Mouse (Mus musculus) brain, adult 2 months (tissue): ENCODE measurements at regions not wholly inside any gene's neighbourhood (a gene's known extent, or its start where the extent isn't known, plus 50 kb on each side); places are given as distances from the start of the nearest gene placed in this dataset.
A peak's percentile ranks its signal among the peaks of the same experiment; 100 is the strongest.

Source experiments
- DNase-seq: peaks from one replicate; pipeline ENCODE4 v3.0.0; 2011; ENCODE audit warnings: low read depth, low spot score

DNA sequence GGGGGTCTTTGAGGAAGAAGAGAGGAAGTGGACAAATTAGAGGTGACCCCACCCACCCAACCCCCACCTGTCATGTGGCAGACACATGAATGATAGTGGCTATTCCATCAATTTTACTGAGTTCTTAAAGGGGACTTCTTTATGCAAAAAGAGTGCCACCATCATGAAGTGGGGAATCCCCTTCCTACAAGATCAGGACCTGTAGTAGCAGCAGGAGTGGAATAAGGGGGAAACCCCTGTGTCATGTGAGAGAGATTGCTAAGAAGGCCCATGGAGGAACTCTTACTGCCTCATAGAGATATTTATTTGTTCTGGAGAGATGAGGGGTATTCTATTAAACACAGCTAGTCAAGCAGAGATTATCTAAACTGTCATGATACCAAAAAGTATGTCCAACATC is 393.4 kb upstream of the Atp11b start:
- DNase-seq, result no peak

DNA sequence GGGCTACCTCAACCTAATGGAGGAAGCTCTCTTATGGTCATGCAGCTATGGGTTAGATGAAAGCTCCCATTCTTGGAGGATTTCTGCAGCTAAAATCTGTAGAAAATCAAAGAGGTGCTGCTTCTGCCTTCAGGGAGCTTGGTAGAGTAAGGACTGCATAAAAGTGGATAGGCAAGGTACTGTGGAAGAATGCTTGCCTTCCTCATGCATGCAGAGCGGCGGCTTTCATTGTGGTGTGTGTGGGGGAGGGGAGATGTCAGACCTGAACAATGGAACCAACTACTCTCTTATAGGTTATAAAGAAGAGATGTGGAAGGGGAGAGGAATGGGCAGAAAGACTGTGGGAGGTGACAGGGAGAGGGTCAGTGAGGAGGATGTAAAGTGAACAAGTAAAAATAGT is 392.8 kb upstream of the Atp11b start:
- DNase-seq, result no peak

DNA sequence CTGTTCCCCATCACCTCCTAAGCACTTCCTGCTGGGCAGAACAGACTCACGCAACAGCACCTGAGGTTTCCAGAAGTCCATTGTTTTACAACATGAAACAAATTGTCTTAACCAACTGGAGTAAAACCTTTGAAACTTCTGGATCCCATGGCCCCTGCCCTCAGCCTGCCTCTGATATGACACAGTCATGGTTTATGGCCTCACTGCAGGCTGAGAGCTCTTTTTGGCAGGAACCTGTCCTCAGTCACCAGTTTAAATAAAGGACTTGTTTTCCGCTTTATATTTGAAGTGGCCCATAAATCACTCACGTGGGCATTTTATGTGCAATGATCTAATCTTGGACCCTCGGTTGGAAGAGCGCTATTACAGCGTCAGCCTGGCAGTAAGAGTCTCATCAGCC is 388.5 kb upstream of the Atp11b start:
- no peak for DNase-seq

DNA sequence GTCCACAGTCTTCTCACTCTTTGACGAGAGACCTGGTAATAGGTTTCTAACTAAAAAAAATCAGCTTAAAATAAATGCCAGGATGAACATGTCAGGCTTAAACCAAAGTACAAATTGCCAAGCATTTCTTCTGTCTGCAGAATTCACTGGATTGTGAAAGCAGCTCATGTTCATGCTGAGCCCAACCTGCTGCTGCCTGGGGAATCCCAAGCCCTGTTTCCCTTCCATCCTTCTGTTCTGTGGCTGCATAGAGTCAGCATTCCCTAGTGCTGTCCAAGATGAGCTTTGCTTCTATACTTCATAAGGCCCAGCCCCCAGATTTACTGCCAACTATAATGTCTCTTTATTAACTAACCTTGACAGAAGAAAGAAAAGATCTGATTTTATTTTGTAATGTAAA is 381.6 kb upstream of the Atp11b start:
- DNase-seq, result no peak

DNA sequence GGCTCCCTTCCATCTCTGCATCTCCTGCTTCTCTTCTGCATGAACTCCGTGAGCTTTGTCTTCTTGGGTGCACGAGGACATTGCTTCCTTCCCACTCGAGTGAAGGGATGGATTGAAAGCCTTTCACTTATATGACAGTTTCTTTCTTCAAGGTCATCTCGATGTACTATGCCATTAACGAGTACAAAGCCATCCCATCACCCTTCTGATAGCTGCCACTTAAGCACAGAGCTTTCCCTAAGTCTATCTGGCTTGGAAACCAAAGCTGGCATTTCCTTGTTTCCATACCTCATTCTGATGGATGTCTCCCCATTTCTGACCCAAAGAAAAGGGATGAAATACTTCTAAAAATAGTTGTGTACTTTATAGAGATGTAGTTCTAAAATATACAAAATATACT is 366.5 kb upstream of the Atp11b start:
- no peak for DNase-seq

DNA sequence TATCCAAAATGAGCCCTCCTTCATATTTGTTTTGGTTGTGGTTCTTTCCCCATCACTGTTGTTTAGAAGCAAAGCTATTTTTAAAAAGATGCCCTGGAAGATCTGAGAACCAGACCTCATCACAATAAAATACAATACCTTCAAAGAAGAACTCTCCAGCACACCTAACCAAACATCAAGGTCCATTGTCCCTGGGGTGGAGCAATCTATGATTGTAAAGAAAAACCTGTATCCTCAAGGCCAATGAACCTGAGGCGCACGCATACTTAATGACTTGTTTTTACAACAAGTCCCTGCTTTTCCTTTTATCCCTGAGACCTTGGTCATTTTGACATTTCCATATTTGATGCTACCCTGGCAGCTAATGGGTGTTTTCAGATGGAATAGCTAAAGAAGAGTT is 361.2 kb upstream of the Atp11b start:
- DNase-seq, result no peak

DNA sequence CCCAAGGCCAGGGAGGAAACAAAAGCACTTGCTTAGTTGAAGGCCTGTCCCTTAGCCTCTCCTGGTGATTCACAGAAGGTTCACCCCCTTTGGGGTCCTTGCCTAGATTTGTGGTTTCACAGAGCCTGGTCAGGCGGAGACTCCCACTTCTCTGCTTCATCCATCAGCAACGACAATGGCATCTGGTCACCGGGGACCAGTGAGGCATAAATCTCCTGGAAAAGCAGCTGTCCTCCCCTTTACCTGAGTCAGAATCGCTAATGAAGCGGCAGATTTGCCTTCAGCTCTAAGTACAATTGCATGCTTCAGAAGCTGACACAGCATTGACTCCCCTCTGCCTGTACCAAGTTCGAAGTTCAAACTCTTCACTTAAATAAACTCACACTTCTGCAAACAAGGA is 353.7 kb upstream of the Atp11b start:
- no peak for DNase-seq

DNA sequence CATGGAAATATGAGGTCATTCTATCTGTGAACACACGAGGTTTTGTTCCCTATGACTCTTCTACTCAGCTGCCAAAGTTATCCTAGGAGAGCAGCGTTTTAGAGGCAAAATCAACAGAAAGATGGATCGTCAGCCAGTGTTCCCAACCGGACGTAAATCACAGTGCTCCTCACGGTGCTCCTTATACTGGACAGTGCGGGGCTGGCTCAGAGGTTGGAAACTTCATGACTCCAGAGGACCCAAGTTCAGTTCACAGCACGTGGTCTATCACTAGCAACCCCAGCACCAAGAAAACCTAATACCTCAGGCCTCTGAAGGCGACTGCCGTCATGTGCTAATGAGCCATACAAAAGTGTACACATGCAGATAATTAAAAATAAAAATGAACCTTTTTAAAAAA is 351.2 kb upstream of the Atp11b start:
- no peak for DNase-seq

DNA sequence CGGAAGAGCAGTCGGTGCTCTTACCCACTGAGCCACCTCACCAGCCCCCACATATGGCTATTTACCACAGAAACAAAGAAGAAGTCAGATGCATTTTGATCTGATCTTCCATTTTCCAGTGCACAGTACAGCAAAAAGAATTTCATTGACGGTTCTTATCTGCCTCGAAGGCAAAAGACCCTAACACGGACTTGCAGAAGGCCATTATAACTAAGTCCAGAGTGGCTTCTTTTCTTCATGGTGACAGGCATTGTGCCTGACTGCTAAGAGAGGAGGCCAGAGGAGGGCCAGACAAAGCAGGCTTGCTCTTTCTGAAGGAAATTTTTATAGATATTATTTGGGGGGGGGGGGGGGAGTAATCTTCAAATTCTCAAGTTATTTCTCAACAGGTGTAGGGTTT is 350.0 kb upstream of the Atp11b start:
- no peak for DNase-seq

DNA sequence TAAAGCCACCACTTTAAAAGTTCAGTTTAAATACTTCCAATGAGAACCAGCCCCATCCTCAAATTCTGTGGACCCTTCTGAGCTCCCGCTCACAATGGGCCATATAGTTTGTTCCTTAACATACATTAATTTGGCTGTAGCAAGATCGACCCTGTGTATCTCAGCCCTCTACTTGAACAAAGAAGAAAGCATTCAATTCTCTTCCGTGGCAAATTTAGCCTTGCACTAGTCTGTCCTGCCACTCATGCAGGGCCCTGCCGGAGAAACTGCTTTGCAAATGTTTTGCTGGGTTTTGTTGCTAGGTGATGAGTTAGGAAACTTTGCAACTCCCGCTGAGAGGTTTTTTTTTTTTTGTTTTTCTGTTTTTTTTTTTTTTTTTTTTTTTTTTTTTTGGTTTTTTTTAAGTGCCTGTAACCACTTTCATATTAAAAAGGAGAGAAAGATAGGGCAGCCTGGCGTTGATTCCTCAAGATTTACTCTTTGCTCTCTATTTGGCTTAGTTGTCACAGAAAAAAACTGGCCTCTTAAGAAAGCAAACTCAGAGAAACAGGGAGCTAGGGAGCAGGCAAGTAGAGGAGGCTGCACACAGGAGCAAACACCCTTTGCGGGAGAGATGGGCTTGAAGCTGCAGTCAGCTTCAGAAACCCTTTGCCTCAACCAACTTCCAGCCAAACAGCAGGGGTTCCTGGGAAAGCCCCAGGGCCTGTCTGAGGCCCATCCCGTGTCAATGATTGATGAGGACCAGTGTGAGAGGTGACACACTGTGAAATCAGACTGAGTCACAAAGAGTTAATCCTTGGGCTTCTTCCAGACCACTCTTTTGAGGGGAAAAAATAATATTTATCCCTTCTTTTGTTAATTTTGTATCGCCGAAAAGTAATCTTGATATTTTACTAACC is 349.2 kb upstream of the Atp11b start:
- peak; percentile 10 for DNase-seq

DNA sequence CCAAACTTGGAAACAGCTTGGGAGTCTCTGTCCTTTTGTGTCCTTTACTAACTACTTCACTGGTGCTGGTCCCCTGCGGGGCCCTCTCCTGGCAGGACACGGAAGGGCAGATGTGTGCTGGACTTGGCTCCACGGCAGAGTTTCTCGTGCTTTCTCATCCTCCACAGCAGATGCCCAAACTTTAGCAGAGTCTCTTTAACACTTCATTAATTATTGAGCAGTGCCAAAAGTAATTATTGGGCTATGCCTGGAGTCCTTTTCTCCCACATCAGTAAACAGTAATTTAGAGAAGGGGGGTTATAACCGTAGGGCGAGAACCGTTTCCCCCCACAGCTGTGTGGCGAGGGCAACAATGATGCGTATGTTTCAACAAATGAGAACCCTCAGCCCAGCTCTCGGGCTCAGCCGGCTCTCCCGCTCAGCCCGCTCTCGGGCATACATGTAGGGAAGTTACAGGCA is 348.3 kb upstream of the Atp11b start:
- DNase-seq, result peak; percentile 28

DNA sequence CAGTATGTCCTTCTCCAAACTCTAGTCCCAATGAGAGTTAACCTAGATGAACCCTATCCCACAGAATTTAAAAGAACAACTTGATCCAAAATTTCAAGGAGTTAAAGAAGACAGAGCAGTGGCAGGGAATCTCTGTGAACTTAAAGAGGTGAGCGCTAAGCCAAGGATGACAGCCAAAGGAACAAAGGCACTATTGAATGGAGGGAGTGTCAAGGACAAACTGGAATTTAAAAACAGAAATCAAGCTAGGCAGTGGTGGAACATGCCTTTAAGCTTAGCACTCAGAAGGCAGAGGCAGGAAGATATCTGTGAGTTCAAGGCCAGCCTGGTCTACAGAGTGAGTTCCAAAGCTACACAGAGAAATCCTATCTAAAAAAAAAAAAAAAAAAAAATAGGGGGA is 316.2 kb upstream of the Atp11b start:
- DNase-seq, result no peak

DNA sequence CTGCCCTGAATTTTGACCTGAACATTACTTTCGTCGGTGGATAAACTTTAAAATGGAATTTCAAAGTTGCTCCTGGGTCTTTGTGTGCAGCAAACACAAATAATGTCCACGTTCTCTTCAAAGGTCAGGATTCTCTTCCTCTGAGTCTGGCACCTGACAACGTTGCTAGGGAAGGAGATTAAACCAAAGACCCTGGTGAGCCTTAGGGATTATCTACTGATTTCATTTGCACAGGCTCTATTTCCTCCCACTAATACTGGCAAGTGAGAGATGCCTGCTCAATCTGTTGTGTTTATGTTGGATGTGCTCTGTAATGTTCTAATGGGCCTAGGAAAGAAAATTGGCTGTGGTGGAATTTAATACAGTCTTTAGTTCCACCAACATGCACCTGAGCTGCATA is 291.0 kb upstream of the Atp11b start:
- DNase-seq, result no peak

DNA sequence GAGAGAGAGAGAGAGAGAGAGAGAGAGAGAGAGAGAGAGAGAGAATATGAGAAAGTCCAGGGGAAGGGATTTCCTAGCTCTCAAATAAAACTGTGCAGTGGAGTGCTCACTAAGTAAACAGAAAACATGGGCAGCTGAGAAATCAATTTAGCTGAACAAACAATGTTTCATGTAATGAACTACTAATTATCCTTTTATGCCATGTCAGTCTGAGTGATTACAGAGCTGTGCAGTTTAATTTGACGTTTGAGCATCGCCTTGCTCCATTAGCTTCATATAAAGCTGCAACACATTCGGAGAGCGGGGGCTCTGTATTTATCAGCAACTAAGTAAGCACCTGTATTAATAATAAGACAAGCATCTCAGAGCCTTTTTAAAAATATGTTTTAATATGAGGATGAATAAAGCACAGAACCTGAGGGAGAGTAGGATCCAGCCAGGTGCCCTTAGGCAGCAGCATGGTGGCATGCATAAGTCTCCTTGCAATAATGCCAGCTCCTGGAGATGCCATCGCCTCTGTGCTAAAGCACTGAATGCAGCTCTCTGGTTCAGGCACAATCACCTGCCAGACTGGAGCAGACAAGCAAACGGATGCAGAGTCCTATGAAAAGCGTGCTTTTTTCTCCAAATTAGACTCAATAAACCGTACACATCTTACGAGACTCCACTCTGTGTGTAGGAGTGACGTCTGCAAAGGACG is 289.5 kb upstream of the Atp11b start:
- DNase-seq, result no peak

DNA sequence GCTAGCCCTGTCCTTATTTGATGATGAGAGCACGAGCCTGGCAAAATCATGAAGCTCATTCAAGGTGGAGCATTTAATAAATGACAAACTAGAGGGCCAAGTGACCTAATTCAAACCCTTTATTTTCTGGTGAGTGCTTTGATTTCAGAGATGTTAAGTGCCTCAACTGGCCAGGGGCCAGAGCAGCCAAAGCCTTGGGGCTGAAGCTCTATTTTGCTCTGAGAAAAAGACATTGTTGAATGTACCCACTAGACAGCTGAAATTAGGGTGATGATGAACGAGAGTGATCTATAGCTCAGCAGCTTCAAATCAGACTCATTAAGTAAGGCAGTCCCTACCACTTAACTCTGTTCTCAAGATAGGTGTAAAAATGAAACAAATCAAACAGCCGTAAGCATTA is 287.9 kb upstream of the Atp11b start:
- DNase-seq, result no peak

DNA sequence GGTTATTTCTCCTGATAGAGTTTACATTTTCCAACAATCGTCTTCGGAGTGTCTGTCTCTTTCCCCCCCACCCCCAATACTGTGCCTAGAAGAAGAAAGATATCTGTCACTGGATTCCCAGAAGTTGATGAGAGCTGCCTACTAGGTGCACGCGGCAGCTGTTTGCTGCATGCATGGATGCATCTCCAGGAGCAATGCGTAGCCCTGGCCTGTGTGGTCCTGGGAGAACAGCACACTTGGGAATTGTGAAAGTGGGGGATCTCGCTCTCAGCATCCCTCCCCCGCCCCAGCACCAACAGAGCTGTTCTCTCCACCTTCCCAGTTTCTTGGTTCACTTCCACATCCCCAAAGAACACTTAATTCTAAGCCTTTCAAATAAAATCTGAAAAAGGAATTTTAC is 280.6 kb upstream of the Atp11b start:
- DNase-seq, result no peak

DNA sequence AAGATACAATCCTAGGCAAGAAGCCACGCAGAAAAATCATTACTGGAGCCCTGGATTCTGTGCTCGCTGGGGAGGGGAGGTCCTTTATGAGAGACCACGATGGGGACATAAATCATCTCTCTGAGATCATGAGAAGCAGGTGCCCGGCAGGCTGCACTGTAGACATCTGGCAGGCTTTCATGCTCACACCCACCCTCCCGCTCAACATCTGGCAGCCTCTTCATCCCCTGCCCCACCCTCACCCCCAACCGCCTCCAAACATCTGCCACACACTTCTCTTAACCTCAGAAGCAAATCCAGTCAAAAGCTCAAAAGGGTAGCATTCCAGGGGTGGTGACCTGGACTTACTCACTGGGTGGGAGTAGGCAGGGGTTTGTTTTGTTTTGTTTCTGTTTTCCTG is 279.5 kb upstream of the Atp11b start:
- DNase-seq, result no peak

DNA sequence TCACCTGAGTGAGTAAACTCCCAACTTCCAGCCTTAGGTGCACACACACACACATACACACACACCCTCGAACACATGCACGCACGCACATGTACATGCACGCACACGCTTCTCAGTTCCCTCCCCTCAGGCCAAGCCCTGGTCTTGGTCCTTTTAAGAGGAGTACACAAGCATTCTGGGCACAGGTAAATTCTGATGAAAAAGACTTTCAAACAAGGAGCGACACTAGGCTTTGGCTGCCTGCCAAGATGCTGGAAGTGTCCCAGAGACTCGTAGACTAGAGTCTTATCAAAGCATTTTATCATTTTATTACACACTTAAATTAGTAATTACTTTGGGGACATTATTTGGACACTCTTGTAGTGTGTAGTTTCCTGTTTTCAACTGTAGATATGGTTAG is 278.6 kb upstream of the Atp11b start:
- DNase-seq, result no peak

DNA sequence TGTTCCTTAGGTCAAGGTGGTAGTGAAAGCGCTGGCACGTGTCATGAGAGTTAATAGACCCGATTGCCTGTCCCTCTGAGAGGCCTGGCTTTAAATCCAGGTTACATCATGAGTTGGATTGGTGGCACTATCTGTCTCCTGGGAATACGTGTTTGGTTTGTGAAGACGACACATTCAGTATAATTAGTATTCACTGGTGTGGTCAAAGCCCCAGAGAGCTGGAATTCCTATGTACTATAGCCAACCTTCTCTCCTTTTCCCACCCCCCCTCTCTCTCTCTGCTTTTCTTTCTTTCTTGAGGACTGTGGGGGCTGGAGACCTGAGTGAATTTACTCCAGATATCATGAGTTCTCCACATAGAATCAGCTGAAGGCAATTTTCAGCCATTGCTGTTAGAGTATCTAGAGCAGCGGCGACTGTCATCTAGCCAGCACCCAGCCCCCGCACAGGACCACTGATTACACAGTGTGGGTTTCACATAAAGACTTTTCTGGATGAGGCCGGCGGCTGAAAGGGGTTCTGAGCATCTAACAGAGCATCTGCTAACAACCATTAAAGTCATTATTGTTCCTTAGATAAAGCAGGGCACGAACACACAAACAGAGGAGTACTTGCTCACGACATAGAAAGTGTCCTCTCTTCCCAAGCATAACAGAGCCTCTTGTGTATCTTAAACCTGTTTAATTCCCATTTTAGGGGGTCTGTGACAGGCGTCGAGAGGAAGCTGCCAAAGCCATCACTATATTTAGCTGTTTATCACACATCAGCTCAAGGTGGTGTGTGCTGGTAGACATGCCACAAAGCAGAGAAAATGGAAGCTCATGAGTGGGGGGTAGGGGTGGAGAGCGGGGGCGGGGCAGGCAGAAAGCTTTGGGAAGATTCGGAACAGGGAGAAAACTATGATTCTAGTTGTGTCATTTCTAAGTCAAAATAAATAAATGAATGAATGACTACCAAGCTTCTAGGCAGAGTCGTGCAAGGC is 272.9 kb upstream of the Atp11b start:
- no peak for DNase-seq

DNA sequence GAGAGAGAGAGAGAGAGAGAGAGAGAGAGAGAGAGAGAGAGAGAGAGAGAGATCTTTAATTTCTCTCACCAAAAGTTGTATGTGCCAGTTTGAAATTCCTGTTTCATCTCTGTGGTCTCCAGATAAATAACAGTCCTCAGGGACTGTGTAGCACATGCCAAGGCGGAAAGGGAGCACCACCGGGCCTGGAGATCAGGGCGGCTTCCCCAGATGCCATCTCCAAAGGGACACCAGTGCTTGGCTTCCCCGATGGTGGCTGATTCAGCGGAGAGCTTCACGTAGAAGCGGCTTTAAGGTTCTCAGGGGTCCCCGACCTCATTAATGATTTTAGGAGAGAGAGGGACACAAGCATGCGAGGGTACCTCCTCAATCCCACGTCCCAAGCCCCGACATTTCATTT is 272.1 kb upstream of the Atp11b start:
- DNase-seq, result no peak

DNA sequence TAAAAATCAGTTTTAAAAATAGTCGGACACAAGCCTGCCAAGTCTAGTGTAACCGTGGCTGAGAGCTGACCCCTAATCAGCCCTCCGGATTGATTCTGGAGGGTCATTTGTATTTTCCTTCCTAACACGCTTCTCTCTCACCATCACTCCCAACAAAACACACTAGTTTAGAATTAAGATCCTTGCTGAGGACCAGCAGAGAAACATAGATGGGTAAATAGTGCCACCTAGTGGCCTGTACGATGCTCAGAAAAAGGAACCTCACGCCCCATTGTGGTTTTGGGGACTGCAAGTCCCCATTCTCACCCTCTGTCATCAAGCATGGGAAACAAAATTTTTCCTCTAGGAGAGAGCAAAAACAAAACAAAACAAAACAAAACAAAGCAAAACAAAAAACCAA is 271.6 kb upstream of the Atp11b start:
- peak; percentile 87 for DNase-seq

DNA sequence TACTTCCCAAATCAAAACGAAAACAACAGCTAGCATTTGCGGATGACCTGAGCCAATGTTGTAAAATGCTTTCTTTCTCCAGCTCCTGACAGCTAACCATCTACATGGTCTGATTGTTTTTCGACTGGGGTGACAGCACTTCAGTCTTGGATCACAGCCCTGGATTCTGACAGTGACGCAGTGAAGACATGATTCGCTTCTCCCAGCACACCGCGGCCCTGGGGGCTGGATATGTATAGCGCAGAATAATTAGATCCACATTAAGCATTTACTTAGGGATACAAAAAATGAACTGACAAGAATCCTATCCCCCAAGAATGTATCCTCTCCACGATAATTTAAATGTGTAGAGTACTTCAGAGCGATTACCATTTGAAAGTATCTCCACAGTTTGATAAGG is 271.1 kb upstream of the Atp11b start:
- no peak for DNase-seq
